Mouse (Mus musculus): Measurements from ENCODE around the gene 1110002E22Rik. TPM values are rescaled to one million over a fixed set of nuclear protein-coding genes. Genes with fewer than 3 reads are reported as not detected.

Gene 1110002E22Rik
- polyA plus RNA-seq, 1 experiment, result not detected

DNA sequence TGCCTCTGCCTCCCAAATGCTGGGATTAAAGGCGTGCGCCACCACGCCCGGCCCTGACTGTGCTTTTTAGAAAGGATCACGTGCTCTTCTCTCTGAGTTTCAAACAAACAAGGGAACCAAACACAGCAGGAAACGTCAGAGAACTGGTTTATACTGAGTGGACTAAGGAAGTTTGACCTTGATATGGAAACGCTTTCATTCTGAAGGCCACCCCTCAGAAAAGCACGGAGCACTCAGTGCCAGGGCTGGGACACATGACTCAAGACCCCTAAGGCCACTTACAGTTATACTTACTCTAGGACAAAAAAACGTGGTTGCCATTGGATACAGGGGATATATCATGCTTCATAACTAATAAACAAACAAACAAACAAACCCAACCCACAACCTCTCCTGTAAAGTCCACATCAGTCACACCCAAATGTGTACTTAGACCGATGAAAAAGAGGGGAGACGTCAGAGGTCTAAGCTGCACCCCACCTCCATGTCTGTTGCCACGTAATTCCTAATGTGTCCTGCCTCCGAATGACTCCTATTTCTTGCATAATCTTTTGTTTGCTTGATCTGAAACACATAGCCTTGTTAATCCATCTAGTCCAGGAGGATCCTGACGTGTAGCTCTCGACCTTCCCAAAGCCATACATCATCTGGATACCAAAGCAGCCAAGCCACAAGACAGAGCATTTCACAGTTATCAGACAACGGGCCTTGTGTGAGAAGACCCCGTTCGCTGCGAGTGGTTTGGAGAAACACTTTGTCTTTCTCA lies 31.6 kb downstream of the 1110002E22Rik start:
- peaks cover 2% of the 10 kb centered on the region; the same call in 1 of the 2 replicates for H3K4me1 ChIP-seq (ENCODE audit: control insufficient read depth, insufficient read depth, low read length)
- H3K4me3 ChIP-seq (ENCODE audit: insufficient read depth, low read length), result no peak overlapping the region
- H3K27ac ChIP-seq (ENCODE audit: insufficient read depth, low read depth, low read length), result no peak overlapping the region
- TF ChIP-seq CTCF (IDR thresholded peaks at IDR 0.05; ENCODE audit: low read depth, low read length) (no peak), POLR2A (IDR thresholded peaks at IDR 0.05; ENCODE audit: borderline replicate concordance, low read depth, low read length) (no peak)

DNA sequence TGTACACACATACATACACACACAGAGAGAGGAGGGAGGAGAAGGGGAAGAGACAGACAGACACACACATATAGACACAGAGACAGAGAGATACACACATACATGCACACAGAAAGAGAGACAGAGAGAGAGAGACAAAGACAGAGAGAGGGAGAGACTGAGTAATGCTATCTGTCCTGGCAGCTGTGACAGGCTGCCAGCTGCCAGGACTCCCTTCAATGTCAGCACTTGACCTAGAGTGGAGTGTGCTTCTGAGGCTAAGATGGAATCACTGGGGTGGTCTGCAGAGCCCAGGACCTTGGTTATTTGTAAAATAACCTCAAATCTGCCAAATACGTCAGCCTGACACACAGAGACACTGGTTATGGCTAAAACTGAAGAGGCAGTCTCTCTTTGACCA lies 32.9 kb downstream of the 1110002E22Rik start:
- H3K27ac ChIP-seq (ENCODE audit: insufficient read depth, low read depth, low read length), result no peak overlapping the region
- no peak overlapping the region for H3K4me3 ChIP-seq (ENCODE audit: insufficient read depth, low read length)
- peaks cover 2% of the 10 kb centered on the region; the same call in 1 of the 2 replicates for H3K4me1 ChIP-seq (ENCODE audit: control insufficient read depth, insufficient read depth, low read length)
- no peak for TF ChIP-seq CTCF (IDR thresholded peaks at IDR 0.05; ENCODE audit: low read depth, low read length)
- no peak for TF ChIP-seq POLR2A (IDR thresholded peaks at IDR 0.05; ENCODE audit: borderline replicate concordance, low read depth, low read length)

DNA sequence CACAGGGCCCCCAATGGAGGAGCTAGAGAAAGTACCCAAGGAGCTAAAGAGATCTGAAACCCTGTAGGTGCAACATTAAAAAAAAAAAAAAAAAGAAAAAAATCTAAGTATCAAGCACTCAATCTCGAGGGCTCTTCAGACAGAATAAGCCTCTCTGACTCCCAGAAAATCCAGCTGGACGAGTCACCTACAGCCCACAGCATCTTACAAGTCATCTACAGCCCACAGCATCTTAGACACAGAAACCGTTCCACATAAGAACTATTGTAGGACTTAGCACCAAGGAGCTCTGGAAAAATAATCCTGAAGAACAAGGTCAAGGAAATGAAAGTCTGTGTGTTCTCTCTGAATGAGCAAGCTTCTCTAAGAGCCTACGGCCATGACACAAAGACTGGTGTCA lies 37.1 kb downstream of the 1110002E22Rik start:
- H3K27ac ChIP-seq (ENCODE audit: insufficient read depth, low read depth, low read length), result no peak overlapping the region
- H3K4me1 ChIP-seq (ENCODE audit: control insufficient read depth, insufficient read depth, low read length), result peaks cover 2% of the 10 kb centered on the region; the same call in 1 of the 2 replicates
- TF ChIP-seq POLR2A (IDR thresholded peaks at IDR 0.05; ENCODE audit: borderline replicate concordance, low read depth, low read length) (no peak), CTCF (IDR thresholded peaks at IDR 0.05; ENCODE audit: low read depth, low read length) (no peak)
- no peak overlapping the region for H3K4me3 ChIP-seq (ENCODE audit: insufficient read depth, low read length)

DNA sequence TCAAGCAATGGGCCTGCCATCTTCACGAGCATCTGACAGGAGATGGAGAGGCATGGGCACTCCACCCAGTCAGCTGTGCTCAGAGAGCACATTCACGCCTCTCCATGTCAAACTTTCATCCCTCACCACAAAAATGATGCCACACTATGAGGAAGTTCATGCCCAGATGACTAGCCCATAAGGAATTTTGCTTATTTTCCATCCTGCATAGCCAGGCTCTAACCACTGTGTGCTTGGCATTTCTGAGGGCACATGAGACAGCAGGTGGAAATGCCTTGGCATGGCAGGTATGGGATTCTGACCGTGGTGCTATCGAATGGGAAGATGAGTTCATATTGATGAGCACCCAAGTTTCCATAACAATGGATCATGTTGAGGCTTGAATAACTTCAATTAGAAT lies 38.8 kb downstream of the 1110002E22Rik start:
- no peak overlapping the region for H3K27ac ChIP-seq (ENCODE audit: insufficient read depth, low read depth, low read length)
- H3K4me3 ChIP-seq (ENCODE audit: insufficient read depth, low read length), result no peak overlapping the region
- no peaks in the 10 kb centered on the region for H3K4me1 ChIP-seq (ENCODE audit: control insufficient read depth, insufficient read depth, low read length)
- no peak for TF ChIP-seq POLR2A (IDR thresholded peaks at IDR 0.05; ENCODE audit: borderline replicate concordance, low read depth, low read length)
- no peak for TF ChIP-seq CTCF (IDR thresholded peaks at IDR 0.05; ENCODE audit: low read depth, low read length)

DNA sequence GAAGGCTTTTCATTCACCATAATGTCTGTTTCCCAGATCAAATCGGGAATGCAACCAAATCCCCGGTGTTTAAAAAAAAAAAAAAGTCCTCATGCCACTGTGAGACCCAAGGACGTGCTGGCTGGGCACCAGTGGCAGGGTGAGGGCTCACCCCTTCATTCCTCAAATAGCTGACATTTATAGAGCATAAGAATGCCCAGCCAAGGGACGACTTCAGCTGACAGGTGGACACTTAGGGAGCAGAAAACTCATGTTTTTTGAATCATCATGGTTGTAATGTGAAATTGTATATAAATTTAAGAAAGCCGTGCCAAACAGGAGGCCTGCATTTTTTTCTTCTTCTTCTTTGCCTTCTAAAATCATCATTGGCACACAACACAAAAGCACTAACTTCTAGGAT lies 40.2 kb downstream of the 1110002E22Rik start:
- no peak for TF ChIP-seq CTCF (IDR thresholded peaks at IDR 0.05; ENCODE audit: low read depth, low read length)
- TF ChIP-seq POLR2A (IDR thresholded peaks at IDR 0.05; ENCODE audit: borderline replicate concordance, low read depth, low read length), result no peak
- Histone ChIP-seq H3K4me3 (ENCODE audit: insufficient read depth, low read length) (no peak overlapping the region), H3K4me1 (ENCODE audit: control insufficient read depth, insufficient read depth, low read length) (no peaks in the 10 kb centered on the region), H3K27ac (ENCODE audit: insufficient read depth, low read depth, low read length) (no peak overlapping the region)

DNA sequence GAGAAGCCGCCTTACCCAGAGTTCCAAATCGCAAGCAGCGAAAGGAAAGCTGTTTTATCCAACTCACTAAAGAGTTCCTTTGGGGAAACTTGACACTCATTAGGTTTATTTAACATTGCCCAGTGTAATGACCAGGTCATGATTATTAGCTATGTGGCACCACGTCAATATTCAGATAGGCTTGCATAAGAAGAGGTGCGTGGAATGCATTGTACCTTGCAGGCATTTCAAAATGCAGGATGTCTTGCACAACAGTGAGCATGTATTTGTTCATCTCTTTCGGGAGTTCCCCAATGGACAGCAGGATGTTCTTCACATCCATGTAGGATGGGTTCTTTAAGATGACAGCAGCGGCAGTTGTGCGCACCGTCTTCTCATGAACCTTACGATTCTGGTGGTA lies 42.0 kb downstream of the 1110002E22Rik start:
- no peaks in the 10 kb centered on the region for H3K4me1 ChIP-seq (ENCODE audit: control insufficient read depth, insufficient read depth, low read length)
- H3K4me3 ChIP-seq (ENCODE audit: insufficient read depth, low read length), result no peak overlapping the region
- no peak for TF ChIP-seq POLR2A (IDR thresholded peaks at IDR 0.05; ENCODE audit: borderline replicate concordance, low read depth, low read length)
- H3K27ac ChIP-seq (ENCODE audit: insufficient read depth, low read depth, low read length), result no peak overlapping the region

DNA sequence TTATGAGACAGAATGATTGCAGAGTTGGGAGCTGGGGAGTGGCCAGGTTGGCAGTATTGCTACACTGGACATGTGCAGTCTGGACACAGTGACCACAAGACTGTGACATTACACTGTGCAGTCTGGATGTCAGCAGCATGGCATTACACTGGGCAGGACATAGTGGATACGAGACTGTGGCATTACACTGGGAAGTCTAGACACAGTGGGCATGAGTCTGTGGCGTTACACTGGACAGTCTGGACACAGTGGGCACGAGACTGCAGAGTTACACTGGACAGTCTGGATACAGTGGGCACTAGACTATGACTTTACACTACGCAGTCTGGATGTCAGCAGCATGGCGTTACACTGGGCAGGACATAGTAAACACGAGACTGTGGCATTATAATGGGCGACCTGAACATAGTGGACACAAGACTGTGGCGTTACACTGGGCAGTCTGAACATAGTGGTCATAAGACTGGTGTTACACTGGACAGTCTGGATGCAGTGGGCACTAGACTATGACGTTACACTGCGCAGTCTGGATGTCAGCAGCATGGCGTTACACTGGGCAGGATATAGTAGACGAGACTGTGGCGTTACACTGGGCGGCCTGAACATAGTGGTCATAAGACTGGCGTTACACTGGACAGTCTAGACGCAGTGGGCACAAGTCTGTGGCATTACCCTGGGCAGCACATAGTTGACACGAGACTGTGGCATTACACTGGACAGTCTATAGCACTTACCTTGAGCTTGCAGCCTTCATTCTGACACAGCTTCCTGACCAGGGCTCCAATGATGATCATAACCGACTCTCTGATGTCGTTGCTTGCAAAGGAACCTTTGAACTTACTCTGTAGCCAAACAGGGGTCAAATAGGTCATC lies 46.3 kb downstream of the 1110002E22Rik start:
- Histone ChIP-seq H3K4me3 (ENCODE audit: insufficient read depth, low read length) (no peak overlapping the region), H3K27ac (ENCODE audit: insufficient read depth, low read depth, low read length) (no peak overlapping the region), H3K4me1 (ENCODE audit: control insufficient read depth, insufficient read depth, low read length) (no peaks in the 10 kb centered on the region)
- TF ChIP-seq CTCF (IDR thresholded peaks at IDR 0.05; ENCODE audit: low read depth, low read length) (no peak), POLR2A (IDR thresholded peaks at IDR 0.05; ENCODE audit: borderline replicate concordance, low read depth, low read length) (no peak)

DNA sequence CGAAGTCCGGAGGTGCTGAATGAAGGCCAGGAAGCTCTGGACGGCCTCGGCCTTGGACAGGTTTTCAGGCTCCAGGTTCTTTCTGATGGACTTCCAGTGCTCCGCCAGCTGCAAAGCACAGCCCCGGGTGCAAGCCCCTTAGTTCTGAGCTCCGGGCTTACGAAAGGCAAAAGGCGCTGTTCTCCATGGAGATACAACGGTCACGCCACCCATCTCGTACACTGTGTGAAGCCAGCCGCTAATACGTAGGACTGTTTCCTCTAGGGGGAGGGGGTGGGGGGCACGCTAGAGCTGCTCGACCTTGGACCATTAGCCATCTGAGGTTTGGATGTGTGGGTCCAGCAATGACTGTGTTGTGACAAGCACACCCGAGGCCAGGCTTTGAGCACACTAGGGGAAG lies 49.3 kb downstream of the 1110002E22Rik start:
- Histone ChIP-seq H3K4me1 (ENCODE audit: control insufficient read depth, insufficient read depth, low read length) (peaks cover 8% of the 10 kb centered on the region), H3K27ac (ENCODE audit: insufficient read depth, low read depth, low read length) (no peak overlapping the region), H3K4me3 (ENCODE audit: insufficient read depth, low read length) (no peak overlapping the region)
- TF ChIP-seq POLR2A (IDR thresholded peaks at IDR 0.05; ENCODE audit: borderline replicate concordance, low read depth, low read length), result no peak
- no peak for TF ChIP-seq CTCF (IDR thresholded peaks at IDR 0.05; ENCODE audit: low read depth, low read length)

DNA sequence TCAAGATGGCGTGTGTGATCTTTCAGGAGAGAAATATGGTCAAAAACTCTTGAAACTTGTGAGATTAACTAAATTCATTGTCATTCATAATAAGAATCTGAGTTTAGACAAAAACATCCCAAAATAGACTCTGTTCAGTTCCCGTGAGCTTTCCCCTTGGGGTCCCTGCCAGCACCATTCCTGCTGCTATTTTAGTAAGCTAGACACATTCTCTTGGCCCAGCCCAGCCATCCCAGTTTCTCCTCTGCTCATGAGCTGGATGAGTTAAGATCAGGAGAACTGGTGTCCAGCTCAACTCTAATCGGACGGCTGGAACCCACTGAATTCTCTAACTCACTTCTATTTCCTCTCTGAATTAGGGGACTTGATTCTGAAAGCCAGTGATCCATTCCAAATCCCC lies 52.0 kb downstream of the 1110002E22Rik start:
- peaks cover 9% of the 10 kb centered on the region for H3K4me1 ChIP-seq (ENCODE audit: control insufficient read depth, insufficient read depth, low read length)
- TF ChIP-seq POLR2A (IDR thresholded peaks at IDR 0.05; ENCODE audit: borderline replicate concordance, low read depth, low read length), result no peak
- TF ChIP-seq CTCF (IDR thresholded peaks at IDR 0.05; ENCODE audit: low read depth, low read length), result no peak
- no peak overlapping the region for H3K27ac ChIP-seq (ENCODE audit: insufficient read depth, low read depth, low read length)
- no peak overlapping the region for H3K4me3 ChIP-seq (ENCODE audit: insufficient read depth, low read length)

DNA sequence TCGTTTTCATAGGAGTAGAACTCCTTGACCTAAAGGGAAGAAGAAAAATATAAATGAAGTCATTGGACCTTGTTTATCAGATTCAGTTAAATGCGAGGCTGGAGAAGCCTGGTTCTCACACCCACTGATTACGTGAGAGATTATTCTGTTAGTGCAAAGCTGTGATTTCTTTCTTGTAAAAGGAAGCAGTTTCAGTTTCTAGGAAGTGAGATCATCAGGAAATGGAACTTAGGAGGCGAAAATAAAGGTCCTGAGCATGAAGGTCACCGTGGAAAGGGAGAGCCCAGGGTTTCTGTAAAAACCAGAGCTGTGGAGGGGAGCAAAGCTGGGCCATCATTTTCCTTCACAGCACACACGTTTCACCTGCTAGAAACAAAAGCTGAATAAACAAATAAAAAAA lies 53.5 kb downstream of the 1110002E22Rik start:
- peak overlapping the region; percentile 46 for H3K4me3 ChIP-seq (ENCODE audit: insufficient read depth, low read length)
- H3K4me1 ChIP-seq (ENCODE audit: control insufficient read depth, insufficient read depth, low read length), result peaks cover 9% of the 10 kb centered on the region
- H3K27ac ChIP-seq (ENCODE audit: insufficient read depth, low read depth, low read length), result peak overlapping the region; percentile 63
- TF ChIP-seq CTCF (IDR thresholded peaks at IDR 0.05; ENCODE audit: low read depth, low read length), result no peak
- no peak for TF ChIP-seq POLR2A (IDR thresholded peaks at IDR 0.05; ENCODE audit: borderline replicate concordance, low read depth, low read length)
